Mouse (Mus musculus) B cell, adult 67 days (primary cell): Measurements from ENCODE around the gene Prokr2. TPM values are rescaled to one million over a fixed set of nuclear protein-coding genes. Genes with fewer than 3 reads are reported as not detected.

ENCODE experiments used
- total RNA-seq, 2 experiments: library from RNA; stranded (reverse); gene quantifications; 4 replicates each; pipeline ENCODE4 v1.2.4; 2023

The Prokr2 gene
- total RNA-seq = not detected

GRCm38 (mm10) chr2:132385194-132385838 lies at the start of gene Prokr2:
Prokr2 (minus strand) TSS chr2:132385447.

Other genes with a start within 250 kb of the Prokr2 start
- 10 to 100 TPM; 41.2 to 46.3 TPM for gene Slc23a2, start 240.3 kb downstream of the Prokr2 start, total RNA-seq
- gene Tmem230, start 137.6 kb downstream of the Prokr2 start, total RNA-seq = 10 to 100 TPM; 26.7 to 29.1 TPM
- 100 to 1,000 TPM; 259 to 275 TPM for gene Pcna, start 132.1 kb downstream of the Prokr2 start, total RNA-seq
- 10 to 100 TPM; 73.8 to 80.8 TPM for gene Cds2, start 122.3 kb downstream of the Prokr2 start, total RNA-seq
- 100 to 1,000 TPM; 157 to 164 TPM for gene Gpcpd1, start 202.3 kb upstream of the Prokr2 start, total RNA-seq